Mouse (Mus musculus) C2C12 (cell line): Measurements from ENCODE around the gene Ehd2.

Experiments
- CEBPB ChIP-seq: IDR thresholded peaks from one replicate; pipeline ENCODE4 v1.6.1; 2011; ENCODE audit warnings: low read depth, mild to moderate bottlenecking, control low read depth, moderate library complexity
- CTCF ChIP-seq: IDR thresholded peaks from one replicate; pipeline ENCODE4 v1.5.1; 2011; ENCODE audit not compliant: control insufficient read depth, insufficient read depth, insufficient read length
- FOSL1 ChIP-seq: IDR thresholded peaks from one replicate; pipeline ENCODE4 v1.8.0; 2011; ENCODE audit warnings: mild to moderate bottlenecking, low read length; ENCODE audit not compliant: poor library complexity, insufficient read depth, severe bottlenecking
- MAX ChIP-seq: IDR thresholded peaks from one replicate; pipeline ENCODE4 v1.6.1; 2011; ENCODE audit warnings: mild to moderate bottlenecking, control low read depth
- MYOD1 ChIP-seq: IDR thresholded peaks from one replicate; pipeline ENCODE4 v1.6.1; 2011; ENCODE audit warnings: low read depth; ENCODE audit not compliant: control insufficient read depth, insufficient read length
- MYOG ChIP-seq: IDR thresholded peaks from one replicate; pipeline ENCODE4 v1.6.1; 2011; ENCODE audit not compliant: control insufficient read depth, insufficient read length; ENCODE audit errors: extremely low read depth
- USF1 ChIP-seq: IDR thresholded peaks from one replicate; pipeline ENCODE4 v1.6.1; 2011; ENCODE audit warnings: low read depth, mild to moderate bottlenecking, control low read depth, moderate library complexity

DNA sequence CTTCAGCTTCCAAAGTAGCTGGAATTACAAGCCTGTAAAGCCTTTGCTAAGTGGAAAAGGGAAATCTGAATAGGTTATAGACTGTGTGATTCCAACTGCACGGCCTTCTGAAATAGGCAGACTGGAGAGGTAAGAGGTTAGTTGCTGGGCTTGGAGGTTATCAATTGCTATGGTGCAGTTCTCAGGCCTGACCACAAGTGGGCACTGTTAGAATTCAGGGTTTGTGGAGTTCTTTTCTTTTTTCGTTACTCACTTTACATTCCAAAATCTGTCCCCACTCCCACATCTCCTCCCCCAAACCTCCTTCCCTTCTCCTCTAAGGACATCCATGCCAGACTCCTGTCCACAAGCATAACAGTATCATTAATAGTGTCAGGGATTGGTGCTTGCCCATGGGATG lies 53.1 kb downstream of the Ehd2 start:
- TF ChIP-seq CTCF (peak; percentile 8), USF1 (no peak), MYOD1 (no peak), MAX (no peak), CEBPB (no peak), MYOG (no peak), FOSL1 (no peak)
